ENCODE assay signal across 9 mouse cellular contexts in genomic region chr6:136742352-136743118, GRCm38 (mm10). TPM values are rescaled to one million over a fixed set of nuclear protein-coding genes. Genes with fewer than 3 reads are reported as not detected.
DNase-seq lines count a peak whose midpoint lies in the region; ATAC-seq and TF ChIP-seq lines count a peak whose summit lies in the region.
"Had no signal": no experiment of that assay in that cellular context is flagged by ENCODE, and none has a peak within 500 bp of the region (broad histone marks: within the 10 kb centered on the region; RNA-seq: fewer than 3 reads in every experiment).

No protein-coding gene starts in this region.

- no peak overlapping the region for H3K4me2 ChIP-seq in forebrain, embryonic 13.5 days
- H3K4me2 ChIP-seq in liver, postnatal 0 days (ENCODE audit: low read depth, low read length) = no peak overlapping the region
- no peak overlapping the region for H3K4me2 ChIP-seq in neural tube, embryonic 13.5 days

- no peaks in the 10 kb centered on the region for H3K27me3 ChIP-seq in ES-Bruce4 (ENCODE audit: control insufficient read depth, insufficient read depth, low read length, poor library complexity, severe bottlenecking)
- H3K27me3 ChIP-seq in forebrain, embryonic 13.5 days = no peaks in the 10 kb centered on the region
- no peaks in the 10 kb centered on the region for H3K27me3 ChIP-seq in liver, postnatal 0 days (ENCODE audit: insufficient read depth, low read length)
- H3K27me3 ChIP-seq in neural tube, embryonic 13.5 days = no peaks in the 10 kb centered on the region

- H3K36me3 ChIP-seq in ES-Bruce4 (ENCODE audit: control insufficient read depth, insufficient read depth, low read length, poor library complexity, severe bottlenecking) = no peaks in the 10 kb centered on the region
- H3K36me3 ChIP-seq in forebrain, embryonic 13.5 days (ENCODE audit: poor library complexity, severe bottlenecking) = no peaks in the 10 kb centered on the region
- no peaks in the 10 kb centered on the region for H3K36me3 ChIP-seq in liver, postnatal 0 days (replicated peaks; ENCODE audit: insufficient read depth, low read length)
- no peaks in the 10 kb centered on the region for H3K36me3 ChIP-seq in neural tube, embryonic 13.5 days

- H3K4me3 ChIP-seq in ES-Bruce4 (ENCODE audit: low read depth, low read length) = no peak overlapping the region
- no peak overlapping the region for H3K4me3 ChIP-seq in forebrain, embryonic 13.5 days
- no peak overlapping the region for H3K4me3 ChIP-seq in liver, postnatal 0 days (ENCODE audit: low read depth, low read length)
- H3K4me3 ChIP-seq in neural tube, embryonic 13.5 days = no peak overlapping the region

- WGBS in forebrain, embryonic 13.5 days = 43% methylated on average over 10 of the region's 10 CpGs
- 34% methylated on average over 10 of the region's 10 CpGs for WGBS in liver, postnatal 0 days (ENCODE audit: insufficient replicate concordance)
- WGBS in neural tube, embryonic 13.5 days = 41% methylated on average over 10 of the region's 10 CpGs

- TF ChIP-seq CTCF in ES-Bruce4 (IDR thresholded peaks at IDR 0.05; ENCODE audit: low read depth, low read length) = peak; percentile 19
- peak; percentile 94 for TF ChIP-seq CTCF in liver, postnatal 0 days (IDR thresholded peaks at IDR 0.05; ENCODE audit: low read depth)

- ATAC-seq in forebrain, embryonic 13.5 days = peak; percentile 93
- ATAC-seq in liver, postnatal 0 days = peak; percentile 79
- ATAC-seq in neural tube, embryonic 13.5 days (ENCODE audit: low read depth) = peak; percentile 63

- peak; percentile 80 for DNase-seq in c-Kit-positive CD71-positive TER-119-positive erythroid progenitor cells, embryonic 14.5 days (ENCODE audit: low spot score)
- DNase-seq in heart, postnatal 4 days = peak; percentile 92
- DNase-seq in layer of hippocampus, adult 18-20 months (ENCODE audit: low spot score in 2 of 2) = peak; percentile 69 to 97
- peak; percentile 84 for DNase-seq in liver, postnatal 0 days
- DNase-seq in testis, postnatal 10 days (ENCODE audit: low spot score) = peak; percentile 90

- TF ChIP-seq POLR2A in ES-Bruce4 (IDR thresholded peaks at IDR 0.05; ENCODE audit: insufficient read depth, low read length) = no peak

- no peaks in the 10 kb centered on the region for H3K4me1 ChIP-seq in ES-Bruce4 (ENCODE audit: control insufficient read depth, insufficient read depth, low read length)
- no peaks in the 10 kb centered on the region for H3K4me1 ChIP-seq in forebrain, embryonic 13.5 days
- no peaks in the 10 kb centered on the region for H3K4me1 ChIP-seq in liver, postnatal 0 days (ENCODE audit: insufficient read depth)
- H3K4me1 ChIP-seq in neural tube, embryonic 13.5 days (replicated peaks) = peaks cover 3% of the 10 kb centered on the region

- H3K9me3 ChIP-seq in ES-Bruce4 (replicated peaks; ENCODE audit: control insufficient read depth, insufficient read depth, low read length, poor library complexity, severe bottlenecking) = no peaks in the 10 kb centered on the region
- H3K9me3 ChIP-seq in forebrain, embryonic 13.5 days (replicated peaks) = no peaks in the 10 kb centered on the region
- H3K9me3 ChIP-seq in liver, postnatal 0 days (ENCODE audit: low read length) = no peaks in the 10 kb centered on the region
- no peaks in the 10 kb centered on the region for H3K9me3 ChIP-seq in neural tube, embryonic 13.5 days

- H3K27ac ChIP-seq in ES-Bruce4 (ENCODE audit: insufficient read depth, low read length) = no peak overlapping the region
- H3K27ac ChIP-seq in forebrain, embryonic 13.5 days = no peak overlapping the region
- H3K27ac ChIP-seq in liver, postnatal 0 days (ENCODE audit: low read depth) = no peak overlapping the region
- no peak overlapping the region for H3K27ac ChIP-seq in neural tube, embryonic 13.5 days (replicated peaks)

- no peak for TF ChIP-seq EP300 in ES-Bruce4 (IDR thresholded peaks at IDR 0.05; ENCODE audit: insufficient read depth, low read depth, low read length)
- TF ChIP-seq EP300 in liver, postnatal 0 days (IDR thresholded peaks at IDR 0.05; ENCODE audit: low read depth) = no peak

- no peak overlapping the region for H3K9ac ChIP-seq in ES-Bruce4 (ENCODE audit: low read depth, poor library complexity, severe bottlenecking)
- H3K9ac ChIP-seq in forebrain, embryonic 13.5 days = no peak overlapping the region
- no peak overlapping the region for H3K9ac ChIP-seq in liver, postnatal 0 days (replicated peaks)
- no peak overlapping the region for H3K9ac ChIP-seq in neural tube, embryonic 13.5 days

RNA-seq across cellular contexts. Expression of gene Gucy2c, which starts 39.0 kb away (rescaled TPM):
- polyA plus RNA-seq in ES-Bruce4 (2011; ENCODE audit: insufficient read depth, insufficient read length, low read depth, missing spikeins) = not detected in 2 replicates
- polyA plus RNA-seq in forebrain, embryonic 13.5 days (2015; fragmentation: Nextera tagmentation; extraction: Ambion mirVana) = 0.13 TPM in 2 replicates
- total RNA-seq in heart, postnatal 4 days (2021) = not detected
- total RNA-seq in layer of hippocampus, adult 18-20 months (2021) = under 1 TPM; 0.53 to 0.57 TPM
- polyA plus RNA-seq in liver, postnatal 0 days (2015; fragmentation: Nextera tagmentation; extraction: Ambion mirVana) = 0.57 and 0.99 TPM in 2 replicates
- polyA plus RNA-seq in neural tube, embryonic 13.5 days (2015; fragmentation: Nextera tagmentation; extraction: Ambion mirVana) = 0.15 and 0.28 TPM in 2 replicates
- polyA plus RNA-seq: heart, embryonic 14.5 days had no signal
